Comparison of ENCODE assay signal across 10 mouse cellular contexts in the genomic region with DNA sequence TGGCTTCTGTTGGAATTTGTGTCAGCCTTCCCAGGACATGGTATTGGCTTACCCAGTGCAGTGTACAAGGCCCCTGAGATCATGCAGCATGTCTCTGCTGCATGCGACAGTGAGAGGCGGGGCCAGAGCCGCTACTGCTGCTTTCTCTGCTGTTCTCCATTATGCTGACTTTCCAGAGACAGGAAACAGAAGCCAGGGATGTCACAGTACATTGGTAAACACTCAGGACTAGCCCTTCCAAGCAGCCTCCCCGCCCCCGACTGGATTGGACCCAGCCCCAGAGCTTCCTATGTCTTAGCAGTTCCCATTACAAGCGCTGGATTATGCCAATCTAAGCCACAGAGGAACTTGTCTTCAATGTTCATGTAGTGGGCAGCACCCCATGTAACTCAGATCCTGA. TPM values are rescaled to one million over a fixed set of nuclear protein-coding genes. Genes with fewer than 3 reads are reported as not detected.
A peak's percentile ranks its signal among the peaks of the same experiment; 100 is the strongest.
DNase-seq lines count a peak whose midpoint lies in the region; ATAC-seq lines count a peak whose summit lies in the region.
"Had no signal": no experiment of that assay in that cellular context is flagged by ENCODE, and none has a peak within 500 bp of the region (broad histone marks: within the 10 kb centered on the region; RNA-seq: fewer than 3 reads in every experiment).

No protein-coding gene starts in this region.

- no peak for DNase-seq in heart, adult 9 months (ENCODE audit: low spot score in 2 of 2)
- DNase-seq in 3T3-L1 (ENCODE audit: low read depth, low spot score) = peak; percentile 19
- no peak for DNase-seq in Muller cell, postnatal 12 days (ENCODE audit: inconsistent ontology term)
- DNase-seq in layer of hippocampus, postnatal 10 days (ENCODE audit: low spot score in 2 of 2) = no peak

- peaks cover 24% of the 10 kb centered on the region for H3K4me1 ChIP-seq in heart, embryonic 16.5 days (ENCODE audit: control insufficient read depth, insufficient read depth, low read length)
- H3K4me1 ChIP-seq in embryonic facial prominence, embryonic 12.5 days = peaks cover 21% of the 10 kb centered on the region
- peaks cover 16% of the 10 kb centered on the region for H3K4me1 ChIP-seq in liver, embryonic 16.5 days (ENCODE audit: control insufficient read depth, low read depth, low read length)
- H3K4me1 ChIP-seq in forebrain, embryonic 16.5 days (replicated peaks; ENCODE audit: control insufficient read depth, insufficient read depth, low read length) = peaks cover 17% of the 10 kb centered on the region

- no peaks in the 10 kb centered on the region for H3K27me3 ChIP-seq in heart, embryonic 16.5 days (ENCODE audit: control insufficient read depth, insufficient read depth, low read length)
- H3K27me3 ChIP-seq in embryonic facial prominence, embryonic 12.5 days = no peaks in the 10 kb centered on the region
- no peaks in the 10 kb centered on the region for H3K27me3 ChIP-seq in liver, embryonic 16.5 days (ENCODE audit: control insufficient read depth, insufficient read depth, low read depth, low read length)
- H3K27me3 ChIP-seq in forebrain, embryonic 16.5 days (replicated peaks; ENCODE audit: control insufficient read depth, insufficient read depth, low read length) = no peaks in the 10 kb centered on the region

- peaks cover 27% of the 10 kb centered on the region for H3K36me3 ChIP-seq in heart, embryonic 16.5 days (ENCODE audit: control insufficient read depth, insufficient read depth)
- H3K36me3 ChIP-seq in embryonic facial prominence, embryonic 12.5 days = peaks cover 66% of the 10 kb centered on the region
- 0 out of 2 replicates have a peak, but pooled peaks cover 3% of the 10 kb centered on the region for H3K36me3 ChIP-seq in liver, embryonic 16.5 days (ENCODE audit: control insufficient read depth, insufficient read depth)
- H3K36me3 ChIP-seq in forebrain, embryonic 16.5 days (ENCODE audit: control insufficient read depth, insufficient read depth) = peaks cover 23% of the 10 kb centered on the region

- no peaks in the 10 kb centered on the region for H3K9me3 ChIP-seq in heart, embryonic 16.5 days (replicated peaks; ENCODE audit: control insufficient read depth, low read length)
- no peaks in the 10 kb centered on the region for H3K9me3 ChIP-seq in embryonic facial prominence, embryonic 12.5 days
- H3K9me3 ChIP-seq in liver, embryonic 16.5 days (replicated peaks; ENCODE audit: control insufficient read depth, low read length) = no peaks in the 10 kb centered on the region
- no peaks in the 10 kb centered on the region for H3K9me3 ChIP-seq in forebrain, embryonic 16.5 days (ENCODE audit: control insufficient read depth, low read length)

- H3K4me3 ChIP-seq in heart, embryonic 16.5 days (ENCODE audit: low read length) = no peak overlapping the region
- no peak overlapping the region for H3K4me3 ChIP-seq in embryonic facial prominence, embryonic 12.5 days
- no peak overlapping the region for H3K4me3 ChIP-seq in liver, embryonic 16.5 days (ENCODE audit: low read depth, low read length)
- no peak overlapping the region for H3K4me3 ChIP-seq in forebrain, embryonic 16.5 days (replicated peaks; ENCODE audit: low read length)
- H3K4me3 ChIP-seq: left cerebral cortex, adult 2 months had no signal

- H3K9ac ChIP-seq in heart, embryonic 16.5 days (ENCODE audit: low read length) = no peak overlapping the region
- H3K9ac ChIP-seq in embryonic facial prominence, embryonic 12.5 days = no peak overlapping the region
- H3K9ac ChIP-seq in liver, embryonic 16.5 days (ENCODE audit: low read depth, low read length) = no peak overlapping the region
- H3K9ac ChIP-seq in forebrain, embryonic 16.5 days (replicated peaks; ENCODE audit: low read depth, low read length) = no peak overlapping the region

- 54% methylated on average over 6 of the region's 6 CpGs for WGBS in heart, embryonic 16.5 days
- WGBS in embryonic facial prominence, embryonic 12.5 days = 54% methylated on average over 6 of the region's 6 CpGs
- WGBS in liver, embryonic 16.5 days (ENCODE audit: insufficient replicate concordance) = 74% methylated on average over 6 of the region's 6 CpGs
- WGBS in forebrain, embryonic 16.5 days = 75% methylated on average over 6 of the region's 6 CpGs

- ATAC-seq in heart, embryonic 16.5 days (replicated peaks; ENCODE audit: extremely low read depth, insufficient read depth, low FRiP score) = no peak
- no peak for ATAC-seq in embryonic facial prominence, embryonic 12.5 days (ENCODE audit: insufficient number of reproducible peaks, insufficient read depth, low FRiP score, low TSS enrichment)
- ATAC-seq in liver, embryonic 16.5 days (ENCODE audit: low read depth) = no peak
- no peak for ATAC-seq in forebrain, embryonic 16.5 days
- ATAC-seq: activated CD4-positive, CD25-positive, alpha-beta regulatory T cell, adult 4 months had no signal

- no peak overlapping the region for H3K4me2 ChIP-seq in heart, embryonic 16.5 days (ENCODE audit: low read depth, low read length)
- no peak overlapping the region for H3K4me2 ChIP-seq in embryonic facial prominence, embryonic 12.5 days (replicated peaks)
- H3K4me2 ChIP-seq in liver, embryonic 16.5 days (ENCODE audit: low read depth, low read length) = no peak overlapping the region
- no peak overlapping the region for H3K4me2 ChIP-seq in forebrain, embryonic 16.5 days (ENCODE audit: low read length)

- H3K27ac ChIP-seq in heart, embryonic 16.5 days (ENCODE audit: low read length) = peak overlapping the region; percentile 49
- peak overlapping the region; percentile 50 for H3K27ac ChIP-seq in embryonic facial prominence, embryonic 12.5 days
- H3K27ac ChIP-seq in liver, embryonic 16.5 days (ENCODE audit: low read length) = 0 out of 2 replicates have a peak overlapping the region, but pooled peaks have one; percentile 22
- no peak overlapping the region for H3K27ac ChIP-seq in forebrain, embryonic 16.5 days (ENCODE audit: low read length)
- H3K27ac ChIP-seq: left cerebral cortex, adult 2 months had no signal

RNA-seq across cellular contexts. Expression of a gene that starts 3.7 kb away (rescaled TPM):
- 23.1 and 24.9 TPM in 2 replicates for polyA plus RNA-seq in heart, embryonic 16.5 days (2015; fragmentation: Nextera tagmentation; extraction: Ambion mirVana)
- 31.8 and 33.1 TPM in 2 replicates for polyA plus RNA-seq in embryonic facial prominence, embryonic 12.5 days (2016; fragmentation: Nextera tagmentation; extraction: Ambion mirVana)
- 7.2 and 8.0 TPM in 2 replicates for polyA plus RNA-seq in liver, embryonic 16.5 days (2015; fragmentation: Nextera tagmentation; extraction: Ambion mirVana)
- 10 to 100 TPM; 26.6 to 27.1 TPM for total RNA-seq in layer of hippocampus, postnatal 10 days (2021)
- polyA plus RNA-seq in forebrain, embryonic 16.5 days (2015; fragmentation: Nextera tagmentation; extraction: Ambion mirVana) = 30.4 and 32.5 TPM in 2 replicates

RNA-seq across cellular contexts. Expression of a gene that starts 12.5 kb away (rescaled TPM):
- polyA plus RNA-seq in heart, embryonic 16.5 days (2015; fragmentation: Nextera tagmentation; extraction: Ambion mirVana) = 1.0 and 1.2 TPM in 2 replicates
- polyA plus RNA-seq in embryonic facial prominence, embryonic 12.5 days (2016; fragmentation: Nextera tagmentation; extraction: Ambion mirVana) = 0.87 and 0.97 TPM in 2 replicates
- 1.7 and 3.0 TPM in 2 replicates for polyA plus RNA-seq in liver, embryonic 16.5 days (2015; fragmentation: Nextera tagmentation; extraction: Ambion mirVana)
- 1 to 10 TPM; 2.0 to 2.6 TPM for total RNA-seq in layer of hippocampus, postnatal 10 days (2021)
- polyA plus RNA-seq in forebrain, embryonic 16.5 days (2015; fragmentation: Nextera tagmentation; extraction: Ambion mirVana) = 2.2 and 2.3 TPM in 2 replicates

RNA-seq across cellular contexts. Expression of a gene that starts 32.2 kb away (rescaled TPM):
- polyA plus RNA-seq in heart, embryonic 16.5 days (2015; fragmentation: Nextera tagmentation; extraction: Ambion mirVana) = 14.8 and 18.5 TPM in 2 replicates
- polyA plus RNA-seq in embryonic facial prominence, embryonic 12.5 days (2016; fragmentation: Nextera tagmentation; extraction: Ambion mirVana) = 39.2 and 42.7 TPM in 2 replicates
- 7.1 and 10.0 TPM in 2 replicates for polyA plus RNA-seq in liver, embryonic 16.5 days (2015; fragmentation: Nextera tagmentation; extraction: Ambion mirVana)
- total RNA-seq in layer of hippocampus, postnatal 10 days (2021) = 10 to 100 TPM; 80.5 to 89.7 TPM
- polyA plus RNA-seq in forebrain, embryonic 16.5 days (2015; fragmentation: Nextera tagmentation; extraction: Ambion mirVana) = 32.1 and 42.6 TPM in 2 replicates

RNA-seq across cellular contexts. Expression of a gene that starts 32.9 kb away (rescaled TPM):
- 102 and 104 TPM in 2 replicates for polyA plus RNA-seq in heart, embryonic 16.5 days (2015; fragmentation: Nextera tagmentation; extraction: Ambion mirVana)
- polyA plus RNA-seq in embryonic facial prominence, embryonic 12.5 days (2016; fragmentation: Nextera tagmentation; extraction: Ambion mirVana) = 82.6 and 91.1 TPM in 2 replicates
- polyA plus RNA-seq in liver, embryonic 16.5 days (2015; fragmentation: Nextera tagmentation; extraction: Ambion mirVana) = 2.3 and 3.0 TPM in 2 replicates
- 10 to 100 TPM; 83.7 to 84.2 TPM for total RNA-seq in layer of hippocampus, postnatal 10 days (2021)
- 136 and 160 TPM in 2 replicates for polyA plus RNA-seq in forebrain, embryonic 16.5 days (2015; fragmentation: Nextera tagmentation; extraction: Ambion mirVana)

RNA-seq across cellular contexts. Expression of a gene that starts 40.9 kb away (rescaled TPM):
- polyA plus RNA-seq in heart, embryonic 16.5 days (2015; fragmentation: Nextera tagmentation; extraction: Ambion mirVana) = 81.4 and 86.0 TPM in 2 replicates
- 184 and 188 TPM in 2 replicates for polyA plus RNA-seq in embryonic facial prominence, embryonic 12.5 days (2016; fragmentation: Nextera tagmentation; extraction: Ambion mirVana)
- 34.1 and 34.4 TPM in 2 replicates for polyA plus RNA-seq in liver, embryonic 16.5 days (2015; fragmentation: Nextera tagmentation; extraction: Ambion mirVana)
- 100 to 1,000 TPM; 176 TPM for total RNA-seq in layer of hippocampus, postnatal 10 days (2021)
- 194 and 208 TPM in 2 replicates for polyA plus RNA-seq in forebrain, embryonic 16.5 days (2015; fragmentation: Nextera tagmentation; extraction: Ambion mirVana)
